Mouse (Mus musculus) midbrain, embryonic 16.5 days (tissue): ENCODE measurements around the gene Gm35549. TPM values are rescaled to one million over a fixed set of nuclear protein-coding genes. Genes with fewer than 3 reads are reported as not detected.

Experiments used
- ATAC-seq: fragments of 200-750 bp; cut with Nextera tagmentation; 2 replicates; pipeline ENCODE4 v1.8.0; 2017; ENCODE audit warnings: moderate TSS enrichment
- H3K27ac ChIP-seq: fragments of 300-500 bp; sonication (generic); 2 replicates; pipeline ENCODE4 v1.5.1; 2014; ENCODE audit warnings: mild to moderate bottlenecking, low read length, mixed read lengths
- H3K27me3 ChIP-seq: fragments of 300-500 bp; sonication (generic); 2 replicates; pipeline ENCODE4 v1.6.1; 2014; ENCODE audit warnings: low read depth, low read length, mixed read lengths; ENCODE audit not compliant: control insufficient read depth, insufficient read depth
- H3K36me3 ChIP-seq: fragments of 300-500 bp; sonication (generic); 2 replicates; pipeline ENCODE4 v1.6.1; 2014; ENCODE audit warnings: mild to moderate bottlenecking, low read length, moderate library complexity, mixed read lengths; ENCODE audit not compliant: control insufficient read depth, insufficient read depth
- H3K4me1 ChIP-seq: fragments of 300-500 bp; sonication (generic); 2 replicates; pipeline ENCODE4 v1.6.1; 2014; ENCODE audit warnings: mild to moderate bottlenecking, low read length, mixed read lengths; ENCODE audit not compliant: control insufficient read depth, insufficient read depth
- H3K4me2 ChIP-seq: fragments of 300-500 bp; sonication (generic); 2 replicates; pipeline ENCODE4 v1.6.1; 2014; ENCODE audit warnings: mild to moderate bottlenecking, low read length, mixed read lengths
- H3K4me3 ChIP-seq: fragments of 300-500 bp; sonication (generic); 2 replicates; pipeline ENCODE4 v1.5.1; 2014; ENCODE audit warnings: low read depth, mild to moderate bottlenecking, low read length, moderate library complexity, mixed read lengths
- H3K9ac ChIP-seq: fragments of 300-500 bp; sonication (generic); 2 replicates; pipeline ENCODE4 v1.6.1; 2014; ENCODE audit warnings: low read depth, low read length, mixed read lengths
- H3K9me3 ChIP-seq: fragments of 300-500 bp; sonication (generic); replicated peaks from 2 replicates; pipeline ENCODE4 v1.6.1; 2014; ENCODE audit warnings: mild to moderate bottlenecking, low read length, mixed read lengths; ENCODE audit not compliant: control insufficient read depth, poor library complexity, severe bottlenecking
- WGBS: fragments of 180-500 bp; shearing (Covaris S2); extraction: QIAGEN DNeasy Blood & Tissue Kit; methylation state at CpG from one replicate; pipeline ENCODE4 v1.1.7; 2014; 5-methylcytosine and 5-hydroxymethylcytosine counted together
- polyA plus RNA-seq: library from polyadenylated mRNA; unstranded; fragments of >200 nt; fragmentation: Nextera tagmentation; extraction: Ambion mirVana; gene quantifications from 2 replicates; pipeline ENCODE4 v1.2.1, GENCODE M21; 2015

The Gm35549 gene
- polyA plus RNA-seq: 0.63 TPM in 1 of 2 replicates, not detected in the other

DNA sequence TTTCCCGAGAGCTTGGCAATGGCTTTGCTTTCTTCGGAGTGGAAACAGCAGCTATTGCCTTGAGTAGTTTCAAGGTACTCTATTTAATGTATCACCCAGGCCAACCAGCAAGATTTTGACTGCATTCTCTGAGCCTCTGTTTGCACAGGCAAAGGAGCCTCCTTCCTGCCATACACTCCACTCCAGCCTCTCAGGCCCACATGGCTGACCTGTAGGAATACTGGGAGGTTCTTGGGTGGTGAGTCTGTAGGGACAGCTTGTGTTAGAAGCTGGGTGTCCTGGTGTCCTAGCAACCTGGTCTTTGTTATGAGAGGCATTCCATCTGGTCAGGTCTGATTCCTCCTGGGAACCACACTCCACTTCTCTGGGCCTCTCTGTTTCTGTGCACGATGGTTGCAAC lies at the start of gene Gm35549:
Gene Gm35549 (minus strand): TSS at position 276 of the 400 bp plus-strand sequence.
- Histone ChIP-seq H3K9me3 (peaks cover 3% of the 10 kb centered on the region; the same call in 1 of the 2 replicates), H3K36me3 (peaks cover 5% of the 10 kb centered on the region), H3K9ac (no peak within 1 kb of the TSS), H3K4me2 (no peak within 1 kb of the TSS), H3K27ac (no peak within 1 kb of the TSS), H3K4me3 (no peak within 1 kb of the TSS), H3K27me3 (no peaks in the 10 kb centered on the region), H3K4me1 (no peaks in the 10 kb centered on the region)
- ATAC-seq: no peak
- 86% methylated on average over 3 of the region's 3 CpGs for WGBS

DNA sequence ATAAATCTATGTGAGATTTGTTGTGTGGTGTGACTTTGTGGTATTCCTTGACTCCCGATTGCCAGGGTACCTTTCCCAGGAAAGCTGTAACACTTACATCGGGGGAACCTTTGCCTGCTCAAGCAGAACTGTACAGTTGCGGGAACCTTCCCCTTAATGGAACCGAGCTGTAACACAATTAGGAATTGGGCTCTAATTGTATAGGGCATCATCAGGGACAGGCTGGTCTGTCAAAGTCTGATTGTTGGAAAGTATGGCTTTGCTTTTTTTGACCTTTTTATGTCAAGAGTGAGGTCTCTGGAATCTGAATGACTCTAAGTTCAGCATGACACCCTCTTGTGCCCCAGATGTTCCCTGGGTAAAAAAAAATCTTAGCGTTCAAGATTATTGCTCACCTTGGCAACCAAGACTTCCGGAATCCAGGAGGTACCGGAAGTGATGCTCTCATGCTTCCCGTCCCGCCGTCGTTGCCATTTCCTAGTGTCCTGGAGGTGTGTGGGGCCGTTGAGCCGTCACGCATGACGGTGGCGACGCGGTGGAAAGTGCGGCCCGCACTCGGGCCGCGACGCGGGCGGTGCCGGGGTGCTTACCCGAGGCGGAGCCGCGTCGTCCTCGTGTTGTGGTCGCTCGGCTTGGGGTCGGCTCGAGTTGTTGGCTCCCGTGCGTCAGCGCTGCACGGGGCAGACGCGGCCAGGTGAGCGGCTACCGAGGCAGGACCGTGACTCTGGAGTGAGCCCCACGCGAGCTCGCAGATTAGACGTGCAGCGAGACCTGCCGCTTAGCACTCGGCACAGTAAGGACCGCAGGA lies 42.7 kb upstream of the Gm35549 start:
- WGBS: 6% methylated on average over 53 of the region's 54 CpGs
- peak; percentile 96 for ATAC-seq
- H3K4me1 ChIP-seq: peaks cover 8% of the 10 kb centered on the region

DNA sequence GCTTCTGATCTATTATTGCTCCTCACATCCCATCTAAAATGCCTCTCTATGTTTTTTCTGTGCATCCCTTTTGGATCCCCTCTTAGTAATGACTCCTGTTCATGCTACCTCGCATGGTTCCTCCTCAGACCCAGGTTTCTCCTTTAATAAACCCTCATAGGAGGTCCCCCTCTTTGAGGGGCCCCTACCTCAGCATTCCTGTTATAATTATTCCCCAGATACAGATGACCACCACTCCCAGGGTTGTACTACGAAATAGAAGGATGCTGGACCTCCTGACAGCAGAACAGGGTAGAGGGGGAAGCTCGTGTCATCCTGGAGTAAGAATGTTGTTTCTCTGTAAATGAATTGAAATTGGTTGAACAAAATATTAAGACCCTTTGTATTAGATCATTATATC lies 41.5 kb upstream of the Gm35549 start, which contains the start of gene Zkscan7:
Gene Zkscan7 (plus strand): TSS at position 301 of the 400 bp plus-strand sequence.
- WGBS: 83% methylated on average over 3 of the region's 3 CpGs
- Histone ChIP-seq H3K27me3 (no peaks in the 10 kb centered on the region), H3K4me3 (peak within 1 kb of the TSS; percentile 78), H3K36me3 (peaks cover 4% of the 10 kb centered on the region; the same call in 1 of the 2 replicates), H3K4me2 (peak within 1 kb of the TSS; percentile 85), H3K9ac (peak within 1 kb of the TSS; percentile 82; the same call in 1 of the 2 replicates), H3K4me1 (peaks cover 8% of the 10 kb centered on the region), H3K9me3 (no peaks in the 10 kb centered on the region), H3K27ac (no peak within 1 kb of the TSS; the same call in 1 of the 2 replicates)
- no peak for ATAC-seq

More for the DNA sequence above, 42.7 kb upstream of the Gm35549 start:
- H3K27me3 ChIP-seq: no peaks in the 10 kb centered on the region
- H3K27ac ChIP-seq: peak overlapping the region; percentile 62
- peak overlapping the region; percentile 82 for H3K9ac ChIP-seq
- peak overlapping the region; percentile 78 for H3K4me3 ChIP-seq
- peaks cover 4% of the 10 kb centered on the region; the same call in 1 of the 2 replicates for H3K36me3 ChIP-seq
- H3K9me3 ChIP-seq: no peaks in the 10 kb centered on the region
- H3K4me2 ChIP-seq: peak overlapping the region; percentile 85

DNA sequence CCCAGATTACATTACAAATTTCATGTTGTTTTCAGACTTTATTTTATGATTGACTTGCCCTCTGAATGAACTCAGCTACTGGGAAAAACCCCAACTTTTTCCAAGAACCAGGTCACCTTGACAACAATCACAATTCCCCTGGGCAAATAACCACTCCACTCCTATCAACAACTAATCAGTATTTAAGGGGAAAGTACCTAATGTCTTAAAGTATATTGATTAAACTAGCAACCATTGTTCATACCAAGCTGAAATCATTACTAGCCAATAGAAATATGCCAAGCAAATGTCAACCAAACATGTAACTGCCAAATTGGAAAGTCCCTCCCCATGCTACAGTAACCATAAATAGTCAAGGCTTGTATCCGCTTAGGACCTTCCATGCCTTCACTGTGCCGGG lies 31.3 kb upstream of the Gm35549 start:
- H3K4me1 ChIP-seq: no peaks in the 10 kb centered on the region
- H3K36me3 ChIP-seq: no peaks in the 10 kb centered on the region
- H3K4me2 ChIP-seq: no peak overlapping the region
- H3K27ac ChIP-seq: no peak overlapping the region
- H3K4me3 ChIP-seq: no peak overlapping the region
- H3K9me3 ChIP-seq: no peaks in the 10 kb centered on the region
- no peak for ATAC-seq
- 95% methylated on average over 2 of the region's 2 CpGs for WGBS
- H3K27me3 ChIP-seq: no peaks in the 10 kb centered on the region
- H3K9ac ChIP-seq: no peak overlapping the region

DNA sequence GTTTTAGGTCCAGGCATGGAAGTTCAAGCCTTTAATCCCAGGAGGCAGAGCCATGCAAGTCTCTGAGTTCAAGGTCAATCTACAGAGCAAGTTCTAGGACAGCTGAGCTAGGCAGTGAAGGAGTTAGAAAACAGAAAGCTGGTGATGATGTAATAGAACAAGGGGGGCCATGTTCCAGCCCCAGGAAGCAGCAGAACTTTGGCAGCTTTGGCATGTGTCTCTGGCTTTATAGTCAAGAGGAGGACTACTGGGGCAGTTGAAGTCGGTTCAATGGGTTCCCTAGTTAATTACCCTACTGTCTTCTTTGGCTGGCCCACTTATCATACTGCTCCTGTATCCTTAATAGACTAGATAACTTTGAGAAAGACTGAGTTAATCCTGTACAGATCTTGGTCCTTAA lies 30.8 kb upstream of the Gm35549 start:
- Histone ChIP-seq H3K9ac (no peak overlapping the region), H3K9me3 (no peaks in the 10 kb centered on the region), H3K4me1 (no peaks in the 10 kb centered on the region), H3K27me3 (no peaks in the 10 kb centered on the region), H3K36me3 (no peaks in the 10 kb centered on the region), H3K27ac (no peak overlapping the region), H3K4me2 (no peak overlapping the region), H3K4me3 (no peak overlapping the region)
- WGBS: 63% methylated on average over 1 of the region's 1 CpGs
- ATAC-seq: no peak

DNA sequence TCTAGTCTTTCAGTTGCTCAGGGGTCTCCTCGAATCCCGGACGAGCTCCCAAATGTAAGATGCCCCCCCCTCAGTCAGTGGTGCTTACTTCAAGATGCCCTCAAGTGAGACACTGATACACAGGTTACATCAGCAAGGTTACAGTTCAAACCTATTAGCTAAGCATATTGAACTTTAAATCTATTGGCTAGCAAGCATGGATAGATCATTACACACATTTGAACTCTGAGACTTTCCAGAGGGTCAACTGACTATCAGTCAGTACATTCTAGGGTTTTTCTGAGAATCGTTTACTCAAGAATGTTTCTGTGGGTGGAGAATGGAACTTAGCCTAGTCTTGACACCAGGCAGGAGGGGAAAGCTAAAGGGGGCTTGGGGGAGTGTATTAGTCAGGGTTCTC lies 28.8 kb upstream of the Gm35549 start:
- Histone ChIP-seq H3K4me2 (no peak overlapping the region), H3K27ac (no peak overlapping the region), H3K4me1 (no peaks in the 10 kb centered on the region), H3K9me3 (no peaks in the 10 kb centered on the region), H3K36me3 (no peaks in the 10 kb centered on the region), H3K9ac (no peak overlapping the region), H3K4me3 (no peak overlapping the region), H3K27me3 (no peaks in the 10 kb centered on the region)
- WGBS: 89% methylated on average over 4 of the region's 4 CpGs
- no peak for ATAC-seq

DNA sequence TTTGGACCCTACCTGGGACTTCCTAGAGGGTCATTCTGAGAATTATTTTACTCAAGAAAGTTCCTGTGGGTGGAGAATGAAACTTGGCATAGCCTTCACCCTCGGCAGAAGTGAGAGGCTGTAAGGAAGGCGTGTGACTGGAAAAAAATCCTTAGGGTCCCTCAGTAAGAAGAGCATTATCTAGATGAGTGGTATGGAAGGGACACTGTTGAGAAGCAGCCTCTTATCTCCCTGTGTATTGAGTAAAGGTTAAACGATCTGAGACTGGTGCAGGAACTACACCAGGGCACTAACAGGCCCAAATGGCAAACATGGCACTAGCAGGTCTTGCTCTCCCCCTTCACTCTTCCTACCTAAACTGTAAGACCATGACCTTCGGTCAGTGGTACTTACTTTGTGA lies 22.4 kb upstream of the Gm35549 start:
- peak overlapping the region; percentile 93 for H3K4me3 ChIP-seq
- peak overlapping the region; percentile 90; the same call in 1 of the 2 replicates for H3K9ac ChIP-seq
- 89% methylated on average over 4 of the region's 4 CpGs for WGBS
- H3K4me1 ChIP-seq: peaks cover 17% of the 10 kb centered on the region
- H3K27me3 ChIP-seq: no peaks in the 10 kb centered on the region
- H3K4me2 ChIP-seq: peak overlapping the region; percentile 67
- H3K9me3 ChIP-seq: 0 out of 2 replicates have a peak, but pooled peaks cover 2% of the 10 kb centered on the region
- no peak; the same call in none of the 2 replicates for ATAC-seq
- H3K27ac ChIP-seq: peak overlapping the region; percentile 86
- H3K36me3 ChIP-seq: peaks cover 8% of the 10 kb centered on the region

DNA sequence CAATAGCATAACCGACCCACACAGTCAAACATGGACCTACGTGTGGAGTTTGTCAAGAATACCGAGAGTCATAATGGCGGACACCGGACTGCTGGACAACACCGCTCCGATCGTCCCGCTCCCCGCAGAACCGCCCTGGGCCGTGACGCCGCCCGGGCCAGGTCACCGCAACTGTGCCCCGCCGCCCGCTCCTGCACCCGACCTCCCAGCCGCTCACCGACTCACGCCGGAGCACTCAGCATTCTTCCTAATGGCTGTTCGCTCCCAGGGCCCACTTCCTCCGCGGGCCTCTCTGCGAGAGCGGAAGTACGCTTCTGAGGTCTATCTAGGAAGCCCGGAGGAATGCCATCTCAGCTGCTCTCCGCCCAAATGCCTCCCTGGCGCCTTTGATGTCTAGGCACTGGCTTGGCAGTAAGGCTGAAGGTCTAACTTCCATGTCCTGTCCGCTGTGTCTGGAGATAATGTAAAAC lies 21.9 kb upstream of the Gm35549 start, which contains the start of gene Zfp445:
Gene Zfp445 (minus strand): TSS at position 310 of the 470 bp plus-strand sequence.
- peak; percentile 95 for ATAC-seq
- H3K4me3 ChIP-seq: peak within 1 kb of the TSS; percentile 93
- H3K4me2 ChIP-seq: peak within 1 kb of the TSS; percentile 86
- WGBS: under 1% methylated on average over 34 of the region's 34 CpGs
- peaks cover 13% of the 10 kb centered on the region for H3K36me3 ChIP-seq
- H3K9me3 ChIP-seq: 0 out of 2 replicates have a peak, but pooled peaks cover 5% of the 10 kb centered on the region
- no peaks in the 10 kb centered on the region for H3K27me3 ChIP-seq
- peaks cover 17% of the 10 kb centered on the region for H3K4me1 ChIP-seq
- H3K27ac ChIP-seq: peak within 1 kb of the TSS; percentile 86
- H3K9ac ChIP-seq: peak within 1 kb of the TSS; percentile 90

DNA sequence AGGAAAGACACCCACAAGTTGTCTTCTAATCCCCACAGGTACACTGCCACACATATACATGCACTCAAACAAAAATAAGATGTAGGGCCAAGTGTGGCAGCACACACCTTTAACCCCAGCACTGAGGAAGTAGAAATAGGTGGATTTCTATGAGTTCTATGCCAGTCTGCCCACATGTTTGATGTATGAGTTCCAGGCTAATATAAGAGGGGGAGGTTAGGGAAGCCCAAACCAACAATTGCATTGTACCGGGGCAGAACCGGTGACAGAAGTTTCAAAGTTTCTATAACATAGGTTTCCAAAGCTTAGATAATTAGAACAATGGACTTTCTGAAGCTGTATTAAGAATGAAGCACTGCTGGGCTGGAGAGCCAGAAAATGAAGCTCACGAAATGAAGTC lies 21.0 kb upstream of the Gm35549 start:
- Histone ChIP-seq H3K4me3 (peak overlapping the region; percentile 93), H3K9me3 (0 out of 2 replicates have a peak, but pooled peaks cover 5% of the 10 kb centered on the region), H3K27ac (no peak overlapping the region), H3K9ac (peak overlapping the region; percentile 90), H3K4me1 (peaks cover 17% of the 10 kb centered on the region), H3K36me3 (peaks cover 21% of the 10 kb centered on the region), H3K27me3 (no peaks in the 10 kb centered on the region), H3K4me2 (peak overlapping the region; percentile 86)
- ATAC-seq: no peak
- WGBS: 69% methylated on average over 3 of the region's 3 CpGs
